Mouse (Mus musculus): ENCODE results near the gene Trappc6b. TPM values are rescaled to one million over a fixed set of nuclear protein-coding genes. Genes with fewer than 3 reads are reported as not detected.

Gene Trappc6b
- total and polyA plus RNA-seq, 2 experiments from 2014 or later, result 57.8 to 96.6 TPM

DNA sequence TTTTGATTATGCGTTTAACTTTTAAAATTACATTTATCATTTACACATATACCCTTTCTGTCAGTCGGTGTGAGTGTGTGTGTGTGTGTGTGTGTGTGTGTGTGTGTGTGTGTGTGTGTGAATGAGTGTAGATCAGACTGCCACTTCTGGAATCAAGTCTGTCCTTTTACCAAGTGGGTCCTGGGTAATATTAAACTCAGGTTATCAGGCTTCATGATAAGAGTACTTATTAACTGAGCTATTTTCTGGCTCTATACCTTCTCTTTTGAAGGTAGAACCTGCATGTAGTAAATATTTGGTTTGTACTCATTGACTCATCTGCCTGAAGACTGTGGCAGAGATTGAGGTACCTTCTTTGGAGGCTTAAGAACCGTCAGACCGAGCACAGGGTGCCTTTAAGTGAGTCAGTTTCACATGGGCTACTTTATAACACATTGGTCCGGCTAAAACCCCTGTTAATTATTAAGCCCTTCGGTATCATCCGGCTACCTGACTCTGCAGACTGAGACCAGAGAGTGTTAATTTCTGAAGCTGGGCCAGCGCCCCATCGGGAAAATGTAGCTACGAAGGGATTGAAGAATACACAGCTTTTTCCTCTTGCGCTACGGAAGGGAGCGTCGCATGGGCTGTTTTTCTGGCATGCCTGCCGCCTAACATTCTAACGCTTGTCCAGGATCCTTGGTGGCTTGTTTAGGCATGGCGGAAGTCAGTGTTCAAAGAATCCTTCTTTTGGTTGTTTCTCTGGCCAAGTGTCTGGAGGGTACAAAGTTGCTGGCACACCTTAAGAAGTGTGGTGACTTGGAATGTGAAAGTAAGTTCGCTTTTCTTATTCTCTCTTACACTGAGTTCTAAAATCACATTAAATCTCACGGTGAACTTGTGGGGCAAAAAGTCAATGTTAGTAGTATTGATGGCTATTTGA is 34.1 kb upstream of the Trappc6b start, which contains the start of gene Mia2:
TSS of gene Mia2 (plus strand) at position 696 of the 922 bp plus-strand sequence.
- Histone ChIP-seq H3K27ac (ENCODE audit: low read depth) (no peak within 1 kb of the TSS), H3K9ac (replicated peaks; ENCODE audit: low read depth, low read length) (no peak within 1 kb of the TSS), H3K27me3 (ENCODE audit: control insufficient read depth, insufficient read depth, low read length) (no peaks in the 10 kb centered on the region), H3K4me1 (ENCODE audit: control insufficient read depth, insufficient read depth) (no peaks in the 10 kb centered on the region), H3K4me2 (ENCODE audit: low read depth, low read length) (no peak within 1 kb of the TSS), H3K9me3 (replicated peaks; ENCODE audit: control insufficient read depth, low read length) (no peaks in the 10 kb centered on the region), H3K36me3 (replicated peaks; ENCODE audit: control insufficient read depth, insufficient read depth, low read length) (no peaks in the 10 kb centered on the region), H3K4me3 (ENCODE audit: low read depth, low read length) (no peak within 1 kb of the TSS)
- 80% methylated on average over 19 of the region's 19 CpGs for whole genome bisulfite sequencing
- DNase-seq (ENCODE audit: low spot score), result no peak
- ATAC-seq (ENCODE audit: insufficient read depth, low read depth), result no peak
- TF ChIP-seq CTCF (IDR thresholded peaks at IDR 0.05; ENCODE audit: low read depth) (no peak), EP300 (IDR thresholded peaks at IDR 0.05; ENCODE audit: low read depth) (no peak)

DNA sequence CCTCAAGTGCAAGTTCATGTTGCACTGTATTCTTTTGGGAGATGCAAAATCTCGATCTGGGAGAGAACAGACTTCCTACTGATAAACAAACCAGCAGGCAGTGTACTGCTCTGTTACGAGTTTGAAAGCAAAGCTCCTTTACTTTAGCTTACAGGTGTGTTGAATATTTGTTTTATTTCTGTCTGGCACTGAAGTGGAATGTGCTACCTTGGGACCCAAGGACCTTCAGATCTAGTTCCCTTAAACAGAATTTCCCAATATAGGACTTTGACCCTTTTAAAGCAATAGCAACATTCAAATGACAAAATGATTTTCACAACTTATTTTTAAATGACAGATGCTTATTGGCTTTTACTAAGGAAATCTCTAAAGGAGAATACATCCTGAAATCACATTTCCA is 32.3 kb upstream of the Trappc6b start:
- no peak overlapping the region for H3K4me2 ChIP-seq (ENCODE audit: low read depth, low read length)
- WGBS, result 37% methylated on average over 2 of the region's 2 CpGs
- no peaks in the 10 kb centered on the region for H3K4me1 ChIP-seq (ENCODE audit: control insufficient read depth, insufficient read depth)
- no peak overlapping the region for H3K4me3 ChIP-seq (ENCODE audit: low read depth, low read length)
- TF ChIP-seq EP300 (IDR thresholded peaks at IDR 0.05; ENCODE audit: low read depth), result no peak
- no peak for TF ChIP-seq CTCF (IDR thresholded peaks at IDR 0.05; ENCODE audit: low read depth)
- no peaks in the 10 kb centered on the region for H3K36me3 ChIP-seq (replicated peaks; ENCODE audit: control insufficient read depth, insufficient read depth, low read length)
- H3K9ac ChIP-seq (replicated peaks; ENCODE audit: low read depth, low read length), result no peak overlapping the region
- ATAC-seq (ENCODE audit: insufficient read depth, low read depth) (no peak), DNase-seq (ENCODE audit: low spot score) (no peak)
- H3K27me3 ChIP-seq (ENCODE audit: control insufficient read depth, insufficient read depth, low read length), result no peaks in the 10 kb centered on the region
- no peaks in the 10 kb centered on the region for H3K9me3 ChIP-seq (replicated peaks; ENCODE audit: control insufficient read depth, low read length)
- no peak overlapping the region for H3K27ac ChIP-seq (ENCODE audit: low read depth)

DNA sequence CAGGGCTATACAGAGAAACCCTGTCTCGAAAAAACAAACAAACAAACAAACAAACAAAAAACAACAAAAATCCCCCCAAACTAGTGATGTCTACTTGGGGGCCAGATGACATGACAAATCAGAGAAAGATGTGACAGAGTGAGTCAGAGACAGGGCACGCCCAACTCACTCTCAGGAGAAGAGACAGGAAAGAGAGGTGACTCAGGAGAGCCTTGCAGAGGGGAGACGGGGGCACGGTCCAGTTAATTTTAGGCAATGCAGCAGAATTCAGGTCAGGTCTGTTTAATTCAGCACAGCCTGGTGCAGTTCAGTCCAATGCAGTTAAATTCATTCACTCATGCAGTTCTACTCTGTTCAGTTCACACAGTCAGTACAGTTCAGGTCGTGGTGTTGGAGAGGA is 24.9 kb upstream of the Trappc6b start:
- Histone ChIP-seq H3K36me3 (replicated peaks; ENCODE audit: control insufficient read depth, insufficient read depth, low read length) (no peaks in the 10 kb centered on the region), H3K4me2 (ENCODE audit: low read depth, low read length) (no peak overlapping the region), H3K9ac (replicated peaks; ENCODE audit: low read depth, low read length) (no peak overlapping the region), H3K27me3 (ENCODE audit: control insufficient read depth, insufficient read depth, low read length) (no peaks in the 10 kb centered on the region), H3K4me1 (ENCODE audit: control insufficient read depth, insufficient read depth) (no peaks in the 10 kb centered on the region), H3K27ac (ENCODE audit: low read depth) (no peak overlapping the region), H3K9me3 (replicated peaks; ENCODE audit: control insufficient read depth, low read length) (no peaks in the 10 kb centered on the region), H3K4me3 (ENCODE audit: low read depth, low read length) (no peak overlapping the region)
- WGBS, result 73% methylated on average over 5 of the region's 5 CpGs
- no peak for TF ChIP-seq CTCF (IDR thresholded peaks at IDR 0.05; ENCODE audit: low read depth)
- TF ChIP-seq EP300 (IDR thresholded peaks at IDR 0.05; ENCODE audit: low read depth), result no peak
- DNase-seq (ENCODE audit: low spot score) (no peak), ATAC-seq (ENCODE audit: insufficient read depth, low read depth) (no peak)

DNA sequence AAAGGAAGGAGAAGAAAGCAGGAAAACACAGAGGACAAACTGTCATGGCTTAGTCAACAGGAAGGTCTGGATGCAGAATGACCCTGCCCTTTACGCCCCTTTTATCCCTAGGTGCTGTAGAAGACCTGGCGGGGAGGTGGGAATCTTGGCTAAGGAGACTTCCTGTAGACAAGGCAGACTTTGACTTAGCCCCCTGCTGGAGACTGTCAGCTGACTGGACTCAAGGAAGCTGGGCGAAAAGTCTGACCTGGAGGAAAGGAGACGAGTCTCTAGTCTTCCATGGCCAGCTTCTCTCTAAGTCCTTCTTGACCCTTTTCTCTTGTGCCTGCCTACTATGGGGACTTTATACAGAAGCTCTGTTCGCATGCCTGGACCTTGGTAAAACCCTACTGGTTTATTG is 23.2 kb upstream of the Trappc6b start:
- Histone ChIP-seq H3K27me3 (ENCODE audit: control insufficient read depth, insufficient read depth, low read length) (no peaks in the 10 kb centered on the region), H3K27ac (ENCODE audit: low read depth) (no peak overlapping the region), H3K4me3 (ENCODE audit: low read depth, low read length) (no peak overlapping the region), H3K36me3 (replicated peaks; ENCODE audit: control insufficient read depth, insufficient read depth, low read length) (no peaks in the 10 kb centered on the region), H3K9me3 (replicated peaks; ENCODE audit: control insufficient read depth, low read length) (no peaks in the 10 kb centered on the region), H3K9ac (replicated peaks; ENCODE audit: low read depth, low read length) (no peak overlapping the region), H3K4me1 (ENCODE audit: control insufficient read depth, insufficient read depth) (no peaks in the 10 kb centered on the region), H3K4me2 (ENCODE audit: low read depth, low read length) (no peak overlapping the region)
- TF ChIP-seq CTCF (IDR thresholded peaks at IDR 0.05; ENCODE audit: low read depth) (no peak), EP300 (IDR thresholded peaks at IDR 0.05; ENCODE audit: low read depth) (no peak)
- WGBS, result 59% methylated on average over 5 of the region's 5 CpGs
- DNase-seq (ENCODE audit: low spot score) (no peak), ATAC-seq (ENCODE audit: insufficient read depth, low read depth) (no peak)

DNA sequence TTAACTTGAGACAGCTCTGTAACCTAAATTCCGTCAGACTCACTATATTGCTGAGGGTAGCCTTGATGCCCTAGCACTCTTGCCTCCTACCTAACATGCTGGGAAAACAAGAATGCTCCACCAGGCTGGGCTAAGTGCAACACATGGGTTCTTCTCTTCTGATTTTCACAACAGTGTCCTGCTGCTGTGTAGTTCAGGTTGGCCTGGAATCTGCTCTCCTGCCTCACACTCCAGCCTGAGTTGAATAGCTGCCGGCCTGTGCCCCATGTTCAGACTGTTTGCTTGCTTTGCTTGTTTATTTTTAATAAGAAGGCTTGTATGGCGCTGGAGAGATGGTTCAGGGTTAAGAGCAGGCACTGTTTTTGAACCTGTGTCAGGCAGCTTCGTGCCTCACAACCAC is 19.2 kb upstream of the Trappc6b start:
- WGBS, result 87% methylated on average over 4 of the region's 4 CpGs
- H3K9ac ChIP-seq (replicated peaks; ENCODE audit: low read depth, low read length), result no peak overlapping the region
- no peak for ATAC-seq (ENCODE audit: insufficient read depth, low read depth)
- no peak for DNase-seq (ENCODE audit: low spot score)
- H3K4me1 ChIP-seq (ENCODE audit: control insufficient read depth, insufficient read depth), result no peaks in the 10 kb centered on the region
- H3K4me2 ChIP-seq (ENCODE audit: low read depth, low read length), result no peak overlapping the region
- H3K27ac ChIP-seq (ENCODE audit: low read depth), result no peak overlapping the region
- no peak overlapping the region for H3K4me3 ChIP-seq (ENCODE audit: low read depth, low read length)
- no peaks in the 10 kb centered on the region for H3K36me3 ChIP-seq (replicated peaks; ENCODE audit: control insufficient read depth, insufficient read depth, low read length)
- no peaks in the 10 kb centered on the region for H3K27me3 ChIP-seq (ENCODE audit: control insufficient read depth, insufficient read depth, low read length)
- TF ChIP-seq EP300 (IDR thresholded peaks at IDR 0.05; ENCODE audit: low read depth), result no peak
- TF ChIP-seq CTCF (IDR thresholded peaks at IDR 0.05; ENCODE audit: low read depth), result no peak
- H3K9me3 ChIP-seq (replicated peaks; ENCODE audit: control insufficient read depth, low read length), result no peaks in the 10 kb centered on the region
